Mouse (Mus musculus) layer of hippocampus, postnatal 36 days (tissue): ENCODE measurements around the gene Vmn1r122. TPM values are rescaled to one million over a fixed set of nuclear protein-coding genes. Genes with fewer than 3 reads are reported as not detected.
"Not testable (repeated sequence)": the region's sequence is repeated elsewhere in the genome, so short reads cannot be mapped to it uniquely, and the experiment has no call there.

Source experiments
- DNase-seq, 2 experiments: peaks; one replicate each; pipeline ENCODE4 v3.0.0; 2022
- total RNA-seq, 2 experiments: library from RNA; stranded (reverse); gene quantifications; 2 replicates each; pipeline ENCODE4 v1.2.3; 2021

Vmn1r122 gene
- not detected for total RNA-seq

GRCm38 (mm10) chr7:21134028-21134427 lies at the start of gene Vmn1r122:
Gene Vmn1r122, minus strand, starts transcription at chr7:21134128.
- not testable (repeated sequence) for DNase-seq

- DNase-seq, result not testable (repeated sequence)
Measured at GRCm38 (mm10) chr7:21161885-21162284, 28.0 kb upstream of the Vmn1r122 start, which contains the start of gene Vmn1r123. Gene Vmn1r123, plus strand, starts transcription at chr7:21162185.

DNA sequence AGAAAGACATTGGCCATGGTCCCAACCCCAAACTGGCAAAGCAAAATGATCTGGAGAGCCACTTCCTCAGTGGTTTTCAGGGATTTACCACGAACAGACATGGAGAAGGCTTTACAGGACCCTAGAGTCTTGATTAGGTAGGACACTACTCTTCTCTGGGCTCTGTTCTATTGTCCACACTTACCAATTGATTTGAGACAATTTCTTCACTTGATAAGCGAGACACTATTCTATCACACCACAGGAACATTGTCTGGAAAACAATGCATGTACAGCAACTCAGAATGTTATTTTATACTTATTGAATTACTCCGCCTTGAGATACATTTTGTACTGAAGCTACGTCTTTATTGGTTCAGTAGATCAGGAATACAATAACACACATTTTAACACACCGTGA lies 35.5 kb downstream of the Vmn1r122 start, which contains the start of gene Vmn1r121:
Gene Vmn1r121 (minus strand): TSS at position 101 of the 400 bp plus-strand sequence.
- DNase-seq, result not testable (repeated sequence)

Other genes with a start within 250 kb of the Vmn1r122 start
- gene Vmn1r118, start 221.8 kb downstream of the Vmn1r122 start, total RNA-seq, result not detected
- gene Vmn1r119, start 121.7 kb downstream of the Vmn1r122 start, total RNA-seq, result not detected
- not detected for gene Vmn1r120, start 80.3 kb downstream of the Vmn1r122 start, total RNA-seq
- gene Vmn1r121, start 35.6 kb downstream of the Vmn1r122 start, total RNA-seq, result not detected
- gene Vmn1r123, start 28.1 kb upstream of the Vmn1r122 start, total RNA-seq, result not detected
- gene Gm5157, start 56.3 kb upstream of the Vmn1r122 start, total RNA-seq, result not detected
- not detected for gene Vmn1r124, start 126.5 kb upstream of the Vmn1r122 start, total RNA-seq
- not detected for gene Vmn1r125, start 138.1 kb upstream of the Vmn1r122 start, total RNA-seq
- not detected for gene Vmn1r126, start 167.3 kb upstream of the Vmn1r122 start, total RNA-seq
- not detected for gene Vmn1r127, start 185.7 kb upstream of the Vmn1r122 start, total RNA-seq
- not detected for gene Vmn1r128, start 215.2 kb upstream of the Vmn1r122 start, total RNA-seq
- gene Vmn1r129, start 227.2 kb upstream of the Vmn1r122 start, total RNA-seq, result not detected